ENCODE assay signal across 9 mouse cellular contexts in genomic region chr3:87508205-87508901, GRCm38 (mm10). TPM values are rescaled to one million over a fixed set of nuclear protein-coding genes. Genes with fewer than 3 reads are reported as not detected.
DNase-seq lines count a peak whose midpoint lies in the region; ATAC-seq and TF ChIP-seq lines count a peak whose summit lies in the region.
"Had no signal": no experiment of that assay in that cellular context is flagged by ENCODE, and none has a peak within 500 bp of the region (broad histone marks: within the 10 kb centered on the region; RNA-seq: fewer than 3 reads in every experiment).

No protein-coding gene starts in this region.

- TF ChIP-seq RAD21 in CH12.LX (IDR thresholded peaks at IDR 0.05; ENCODE audit: low read depth, low read length) = peak; percentile 95

- H3K27me3 ChIP-seq in CH12.LX (replicated peaks) = no peaks in the 10 kb centered on the region
- no peaks in the 10 kb centered on the region for H3K27me3 ChIP-seq in forebrain, embryonic 13.5 days
- H3K27me3 ChIP-seq in heart, postnatal 0 days (ENCODE audit: control insufficient read depth, insufficient read depth, low read length) = no peaks in the 10 kb centered on the region
- no peaks in the 10 kb centered on the region for H3K27me3 ChIP-seq in liver, embryonic 13.5 days
- no peaks in the 10 kb centered on the region for H3K27me3 ChIP-seq in stomach, embryonic 15.5 days (replicated peaks)

- DNase-seq in CH12.LX (ENCODE audit: extremely low read depth) = peak; percentile 99
- DNase-seq in c-Kit-positive CD71-negative TER-119-negative erythroid progenitor cells, embryonic 14.5 days (ENCODE audit: low read depth) = peak; percentile 78
- DNase-seq in heart, postnatal 0 days (ENCODE audit: low spot score) = peak; percentile 85
- peak; percentile 91 to 97 for DNase-seq in kidney, postnatal 25 days
- peak; percentile 28 for DNase-seq in liver, embryonic 13.5 days
- DNase-seq in neural tube, embryonic 10.5 days (ENCODE audit: extremely low spot score, low spot score) = peak; percentile 90

- no peaks in the 10 kb centered on the region for H3K79me2 ChIP-seq in CH12.LX (replicated peaks; ENCODE audit: control insufficient read depth, extremely low read depth, insufficient read depth, poor library complexity, severe bottlenecking)

- in situ Hi-C loops in CH12.LX (cut with MboI; ENCODE audit: low pct_ligation_motif_present, low pct_unique_long_range_greater_than_20kb, low sequenced_read_pairs) = loop anchor here (5.0 kb wide), 1 partner anchor 44 kb away; no protein-coding TSS in a partner anchor

- peak overlapping the region; percentile 16 to 51 (median 39) for H3K4me3 ChIP-seq in CH12.LX (replicated peaks in 1 of 3; ENCODE audit: low read depth in 2 of 3, low read length in 2 of 3, poor library complexity in 1 of 3)
- peak overlapping the region; percentile 24 for H3K4me3 ChIP-seq in forebrain, embryonic 13.5 days
- H3K4me3 ChIP-seq in heart, postnatal 0 days (ENCODE audit: low read depth, low read length) = 0 out of 2 replicates have a peak overlapping the region, but pooled peaks have one; percentile 8
- H3K4me3 ChIP-seq in liver, embryonic 13.5 days (replicated peaks) = no peak overlapping the region
- H3K4me3 ChIP-seq in stomach, embryonic 15.5 days (replicated peaks) = no peak overlapping the region
- H3K4me3 ChIP-seq: erythroblast, embryonic 14.5 days had no signal

- no peaks in the 10 kb centered on the region for H3K9me3 ChIP-seq in CH12.LX (replicated peaks; ENCODE audit: low read length)
- H3K9me3 ChIP-seq in forebrain, embryonic 13.5 days (replicated peaks) = no peaks in the 10 kb centered on the region
- H3K9me3 ChIP-seq in heart, postnatal 0 days (replicated peaks; ENCODE audit: control insufficient read depth, low read length) = no peaks in the 10 kb centered on the region
- H3K9me3 ChIP-seq in liver, embryonic 13.5 days (replicated peaks) = no peaks in the 10 kb centered on the region
- no peaks in the 10 kb centered on the region for H3K9me3 ChIP-seq in stomach, embryonic 15.5 days

- H3K27ac ChIP-seq in CH12.LX (ENCODE audit: insufficient read depth, low read depth) = peak overlapping the region; percentile 7; the same call in 1 of the 2 replicates
- H3K27ac ChIP-seq in forebrain, embryonic 13.5 days = no peak overlapping the region
- no peak overlapping the region for H3K27ac ChIP-seq in heart, postnatal 0 days (ENCODE audit: low read depth)
- H3K27ac ChIP-seq in liver, embryonic 13.5 days = no peak overlapping the region
- H3K27ac ChIP-seq in stomach, embryonic 15.5 days = no peak overlapping the region

- H3K9ac ChIP-seq in CH12.LX (ENCODE audit: insufficient read depth, low read depth) = peak overlapping the region; percentile 14; the same call in 1 of the 2 replicates
- H3K9ac ChIP-seq in forebrain, embryonic 13.5 days = 0 out of 2 replicates have a peak overlapping the region, but pooled peaks have one; percentile 41
- no peak overlapping the region for H3K9ac ChIP-seq in heart, postnatal 0 days (replicated peaks; ENCODE audit: low read depth, low read length)
- H3K9ac ChIP-seq in liver, embryonic 13.5 days = no peak overlapping the region
- H3K9ac ChIP-seq in stomach, embryonic 15.5 days = no peak overlapping the region

- peaks cover 0 to 3% of the 10 kb centered on the region in 2 experiments for H3K36me3 ChIP-seq in CH12.LX (replicated peaks in 1 of 2; ENCODE audit: control insufficient read depth in 1 of 2, insufficient read depth in 1 of 2, low read length in 1 of 2)
- no peaks in the 10 kb centered on the region for H3K36me3 ChIP-seq in forebrain, embryonic 13.5 days (ENCODE audit: poor library complexity, severe bottlenecking)
- H3K36me3 ChIP-seq in heart, postnatal 0 days (replicated peaks; ENCODE audit: control insufficient read depth, insufficient read depth, low read length) = no peaks in the 10 kb centered on the region
- H3K36me3 ChIP-seq in liver, embryonic 13.5 days = no peaks in the 10 kb centered on the region
- no peaks in the 10 kb centered on the region for H3K36me3 ChIP-seq in stomach, embryonic 15.5 days

- peaks cover 47 to 93% of the 10 kb centered on the region in 2 experiments for H3K4me1 ChIP-seq in CH12.LX (ENCODE audit: control insufficient read depth in 1 of 2, insufficient read depth in 2 of 2)
- H3K4me1 ChIP-seq in forebrain, embryonic 13.5 days = peaks cover 3% of the 10 kb centered on the region; the same call in 1 of the 2 replicates
- H3K4me1 ChIP-seq in heart, postnatal 0 days (ENCODE audit: control insufficient read depth, insufficient read depth) = peaks cover 20% of the 10 kb centered on the region
- H3K4me1 ChIP-seq in liver, embryonic 13.5 days (replicated peaks) = peaks cover 25% of the 10 kb centered on the region
- peaks cover 12% of the 10 kb centered on the region; the same call in 1 of the 2 replicates for H3K4me1 ChIP-seq in stomach, embryonic 15.5 days

- TF ChIP-seq CTCF in CH12.LX (conservative IDR thresholded peaks at IDR 0.05 in 1 of 2, IDR thresholded peaks at IDR 0.05 in 1 of 2; ENCODE audit: low read depth in 2 of 2, low read length in 2 of 2) = peak; percentile 91 to 100
- TF ChIP-seq CTCF in heart, postnatal 0 days (IDR thresholded peaks at IDR 0.05; ENCODE audit: low read depth) = peak; percentile 98

- TF ChIP-seq EP300 in CH12.LX (IDR thresholded peaks at IDR 0.05; ENCODE audit: low read length) = no peak; the same call in 1 of the 2 replicates
- TF ChIP-seq EP300 in heart, postnatal 0 days (IDR thresholded peaks at IDR 0.05; ENCODE audit: low read depth) = no peak

- peak; percentile 2; the same call in 1 of the 2 replicates for TF ChIP-seq POLR2A in CH12.LX (IDR thresholded peaks at IDR 0.05; ENCODE audit: low read depth, low read length)

- dilution Hi-C loops in CH12.LX (cut with MboI; ENCODE audit: extremely low pct_ligation_motif_present, extremely low pct_unique_long_range_greater_than_20kb, low sequenced_read_pairs) = no loop called here

- H3K4me2 ChIP-seq in CH12.LX (ENCODE audit: insufficient read depth, low read depth, poor library complexity, severe bottlenecking) = peak overlapping the region; percentile 44
- H3K4me2 ChIP-seq in forebrain, embryonic 13.5 days = peak overlapping the region; percentile 54
- H3K4me2 ChIP-seq in heart, postnatal 0 days (ENCODE audit: low read depth, low read length) = peak overlapping the region; percentile 48
- H3K4me2 ChIP-seq in liver, embryonic 13.5 days = peak overlapping the region; percentile 18
- peak overlapping the region; percentile 39 for H3K4me2 ChIP-seq in stomach, embryonic 15.5 days

- WGBS in forebrain, embryonic 13.5 days = 19% methylated on average over 17 of the region's 17 CpGs
- 23% methylated on average over 17 of the region's 17 CpGs for WGBS in heart, postnatal 0 days
- 34% methylated on average over 17 of the region's 17 CpGs for WGBS in liver, embryonic 13.5 days (ENCODE audit: insufficient replicate concordance)
- WGBS in stomach, embryonic 15.5 days = 32% methylated on average over 17 of the region's 17 CpGs

- ATAC-seq in forebrain, embryonic 13.5 days = peak; percentile 83
- peak; percentile 80 for ATAC-seq in heart, postnatal 0 days (ENCODE audit: insufficient read depth, low read depth)
- ATAC-seq in liver, embryonic 13.5 days (ENCODE audit: low read depth) = peak; percentile 55
- ATAC-seq in stomach, embryonic 15.5 days (ENCODE audit: insufficient read depth, low FRiP score, low read depth) = peak; percentile 81

TF ChIP-seq in CH12.LX, 34 proteins besides CTCF, POLR2A, EP300 and RAD21:
- no peak for TF ChIP-seq MAZ (IDR thresholded peaks at IDR 0.05; ENCODE audit: low read depth, low read length)
- TF ChIP-seq NRF1 (IDR thresholded peaks at IDR 0.05; ENCODE audit: low read depth, low read length) = no peak
- no peak for TF ChIP-seq KAT2A (IDR thresholded peaks at IDR 0.05; ENCODE audit: insufficient replicate concordance, low read length)
- TF ChIP-seq NELFE (IDR thresholded peaks at IDR 0.05; ENCODE audit: low read depth, low read length) = no peak; the same call in 1 of the 2 replicates
- peak; percentile 79 for TF ChIP-seq ZNF384 (IDR thresholded peaks at IDR 0.05; ENCODE audit: low read depth, low read length)
- peak; percentile 1; the same call in 1 of the 2 replicates for TF ChIP-seq MXI1 (IDR thresholded peaks at IDR 0.05; ENCODE audit: low read depth, low read length)
- peak; percentile 48; the same call in 1 of the 2 replicates for TF ChIP-seq MAX (IDR thresholded peaks at IDR 0.05; ENCODE audit: low read length)
- TF ChIP-seq ZC3H11A (IDR thresholded peaks at IDR 0.05; ENCODE audit: low read depth, low read length) = peak; percentile 81
- peak; percentile 11; the same call in 1 of the 2 replicates for TF ChIP-seq HCFC1 (IDR thresholded peaks at IDR 0.05; ENCODE audit: low read depth, low read length)
- TF ChIP-seq IRF4 (IDR thresholded peaks at IDR 0.05; ENCODE audit: low read depth, low read length) = 0 out of 2 replicates have a peak, but pooled peaks have one; percentile 19
- no peak for TF ChIP-seq E2F4 (IDR thresholded peaks at IDR 0.05; ENCODE audit: insufficient replicate concordance, low read depth, low read length)
- TF ChIP-seq SMC3 (IDR thresholded peaks at IDR 0.05; ENCODE audit: low read depth, low read length) = peak; percentile 98
TF ChIP-seq in CH12.LX: peak in this region for 7.

RNA-seq across cellular contexts. Expression of gene Etv3, which starts 16.9 kb away (rescaled TPM):
- total RNA-seq in CH12.LX (2012; rRNA removed) = 12.6 and 13.1 TPM in 2 replicates
- 16.8 and 17.3 TPM in 2 replicates for total RNA-seq in CH12.LX (2014; rRNA removed)
- 22.7 and 24.1 TPM in 2 replicates for polyA plus RNA-seq in CH12.LX (2012; ENCODE audit: insufficient read length, low read depth)
- 10.6 and 11.8 TPM in 2 replicates for polyA plus RNA-seq in forebrain, embryonic 13.5 days (2015; fragmentation: Nextera tagmentation; extraction: Ambion mirVana)
- 14.2 and 15.3 TPM in 2 replicates for total RNA-seq in heart, postnatal 0 days (2014; rRNA removed; ENCODE audit: low replicate concordance)
- polyA plus RNA-seq in heart, postnatal 0 days (2015; fragmentation: Nextera tagmentation; extraction: Ambion mirVana) = 7.8 and 8.1 TPM in 2 replicates
- polyA plus RNA-seq in liver, embryonic 13.5 days (2015; fragmentation: Nextera tagmentation; extraction: Ambion mirVana) = 3.5 and 4.0 TPM in 2 replicates
- polyA plus RNA-seq in stomach, embryonic 15.5 days (2015; fragmentation: Nextera tagmentation; extraction: Ambion mirVana) = 13.9 and 14.8 TPM in 2 replicates

Comparison
In these comparisons a context has a peak if more than half of its experiments do, and no peak if none do; other contexts are left out.
1. DNase-seq: peak in every context shown above with its lines; median percentile 99 in CH12.LX; 94 in kidney, postnatal 25 days; 90 in neural tube, embryonic 10.5 days; 85 in heart, postnatal 0 days; 78 in c-Kit-positive CD71-negative TER-119-negative erythroid progenitor cells, embryonic 14.5 days; 28 in liver, embryonic 13.5 days.
2. H3K4me3 ChIP-seq: peak in CH12.LX (3 of 3), forebrain, embryonic 13.5 days (single experiment) and heart, postnatal 0 days (single experiment); none in liver, embryonic 13.5 days (single experiment) and stomach, embryonic 15.5 days (single experiment).
3. H3K9ac ChIP-seq: peak in CH12.LX (single experiment) and forebrain, embryonic 13.5 days (single experiment); none in heart, postnatal 0 days (single experiment), liver, embryonic 13.5 days (single experiment) and stomach, embryonic 15.5 days (single experiment).
4. Peak in every context shown above with its lines, with median percentiles within 50 percentile points of each other: H3K4me2 ChIP-seq and ATAC-seq.